Mouse (Mus musculus) frontal cortex, postnatal 10 days (tissue): ENCODE results near the gene Gm525.
"Not testable (repeated sequence)": the region's sequence is repeated elsewhere in the genome, so short reads cannot be mapped to it uniquely, and the experiment has no call there.

Experiments used
- DNase-seq, 2 experiments: peaks; one replicate each; pipeline ENCODE4 v3.0.0; 2022; ENCODE audit warnings: low spot score in 2 of 2, mixed read lengths in 1 of 2

Gene Gm525

GRCm38 (mm10) chr11:89061362-89061761 lies 12.3 kb upstream of the Gm525 start:
- no peak for DNase-seq

GRCm38 (mm10) chr11:89064312-89064711 lies 9.3 kb upstream of the Gm525 start:
- no peak for DNase-seq

GRCm38 (mm10) chr11:89065297-89065696 lies 8.3 kb upstream of the Gm525 start:
- no peak for DNase-seq

- DNase-seq, result no peak
Measured at GRCm38 (mm10) chr11:89066126-89066525, 7.5 kb upstream of the Gm525 start.

GRCm38 (mm10) chr11:89066750-89067149 lies 6.9 kb upstream of the Gm525 start, which contains the start of gene Dgke:
Gene Dgke (minus strand): TSS chr11:89066850.
- no peak for DNase-seq

- no peak for DNase-seq
Measured at GRCm38 (mm10) chr11:89067301-89067822, 6.3 kb upstream of the Gm525 start.

- DNase-seq, result no peak
Measured at GRCm38 (mm10) chr11:89067871-89068490, 5.7 kb upstream of the Gm525 start.

GRCm38 (mm10) chr11:89068649-89069048 lies 5.0 kb upstream of the Gm525 start:
- DNase-seq, result no peak

- DNase-seq, result peak in 1 of 2 experiments; percentile 40
Measured at GRCm38 (mm10) chr11:89069303-89069702, 4.3 kb upstream of the Gm525 start.

GRCm38 (mm10) chr11:89071522-89071921 lies 2.1 kb upstream of the Gm525 start:
- DNase-seq, result no peak

GRCm38 (mm10) chr11:89074783-89075413 lies 1.3 kb downstream of the Gm525 start:
- DNase-seq, result no peak

GRCm38 (mm10) chr11:89076370-89076821 lies 2.8 kb downstream of the Gm525 start:
- no peak for DNase-seq

GRCm38 (mm10) chr11:89077601-89078000 lies 4.0 kb downstream of the Gm525 start:
- no peak for DNase-seq

- DNase-seq, result no peak
Measured at GRCm38 (mm10) chr11:89078305-89078704, 4.7 kb downstream of the Gm525 start.

GRCm38 (mm10) chr11:89078996-89079680 lies 5.5 kb downstream of the Gm525 start:
- no peak for DNase-seq

- not testable (repeated sequence) for DNase-seq
Measured at GRCm38 (mm10) chr11:89081906-89082305, 8.3 kb downstream of the Gm525 start.

- not testable (repeated sequence) for DNase-seq
Measured at GRCm38 (mm10) chr11:89082691-89083090, 9.1 kb downstream of the Gm525 start.

GRCm38 (mm10) chr11:89084601-89085000 lies 11.0 kb downstream of the Gm525 start:
- DNase-seq, result no peak

GRCm38 (mm10) chr11:89086208-89086809 lies 12.7 kb downstream of the Gm525 start:
- no peak for DNase-seq

- no peak for DNase-seq
Measured at GRCm38 (mm10) chr11:89088754-89089153, 15.1 kb downstream of the Gm525 start.

- DNase-seq, result not testable (repeated sequence)
Measured at GRCm38 (mm10) chr11:89090359-89090758, 16.7 kb downstream of the Gm525 start.

- DNase-seq, result no peak
Measured at GRCm38 (mm10) chr11:89092714-89093113, 19.1 kb downstream of the Gm525 start.
